Mouse (Mus musculus): ENCODE measurements at regions not wholly inside any gene's neighbourhood (a gene's known extent, or its start where the extent isn't known, plus 50 kb on each side); places are given as distances from the start of the nearest gene placed in this dataset.

DNA sequence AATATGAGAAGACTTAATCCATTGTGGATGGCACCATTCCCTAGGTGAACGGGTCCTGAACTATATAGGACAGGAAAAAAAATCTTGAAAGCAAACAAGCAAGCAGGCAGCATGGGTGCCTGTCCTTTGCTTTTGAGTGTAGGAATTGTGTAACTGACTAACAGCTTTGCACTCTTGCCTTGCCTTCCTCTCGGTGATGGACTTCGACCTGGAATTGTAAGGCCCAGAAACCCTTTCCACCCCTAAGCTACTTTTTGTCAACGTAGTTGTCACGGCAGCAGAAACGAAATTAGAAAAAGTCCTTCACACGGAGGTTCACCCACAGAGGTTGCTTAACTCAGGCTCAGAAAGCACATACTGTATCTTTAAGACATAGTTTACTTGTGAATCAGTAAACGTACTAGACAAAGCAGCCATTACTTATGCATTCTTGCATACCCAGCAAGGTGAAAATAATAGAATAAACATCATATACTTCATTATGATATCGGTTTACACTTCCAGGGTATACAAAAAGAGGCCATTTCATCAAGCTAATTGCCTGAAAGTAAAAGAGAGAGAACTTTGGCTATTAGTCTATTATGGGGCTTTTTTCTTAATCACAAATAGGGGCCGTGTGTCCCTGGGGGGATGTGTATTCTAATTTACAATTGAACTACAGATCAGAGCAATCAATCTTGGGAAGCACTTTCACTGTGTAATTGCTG is 57.1 kb upstream of the Nr2f2 start:
- TF ChIP-seq FLI1 (IDR thresholded peaks at IDR 0.05; ENCODE audit: low read length) (no peak), GATA1 (IDR thresholded peaks at IDR 0.05; ENCODE audit: borderline replicate concordance, low read length) (no peak)
- no peaks in the 10 kb centered on the region for H3K4me1 ChIP-seq
- no peaks in the 10 kb centered on the region for H3K36me3 ChIP-seq (replicated peaks; ENCODE audit: low read length)
- H3K9me3 ChIP-seq: 0 out of 2 replicates have a peak, but pooled peaks cover 3% of the 10 kb centered on the region
- no peak overlapping the region for H3K4me3 ChIP-seq (replicated peaks)
- no peaks in the 10 kb centered on the region for H3K27me3 ChIP-seq (replicated peaks)

DNA sequence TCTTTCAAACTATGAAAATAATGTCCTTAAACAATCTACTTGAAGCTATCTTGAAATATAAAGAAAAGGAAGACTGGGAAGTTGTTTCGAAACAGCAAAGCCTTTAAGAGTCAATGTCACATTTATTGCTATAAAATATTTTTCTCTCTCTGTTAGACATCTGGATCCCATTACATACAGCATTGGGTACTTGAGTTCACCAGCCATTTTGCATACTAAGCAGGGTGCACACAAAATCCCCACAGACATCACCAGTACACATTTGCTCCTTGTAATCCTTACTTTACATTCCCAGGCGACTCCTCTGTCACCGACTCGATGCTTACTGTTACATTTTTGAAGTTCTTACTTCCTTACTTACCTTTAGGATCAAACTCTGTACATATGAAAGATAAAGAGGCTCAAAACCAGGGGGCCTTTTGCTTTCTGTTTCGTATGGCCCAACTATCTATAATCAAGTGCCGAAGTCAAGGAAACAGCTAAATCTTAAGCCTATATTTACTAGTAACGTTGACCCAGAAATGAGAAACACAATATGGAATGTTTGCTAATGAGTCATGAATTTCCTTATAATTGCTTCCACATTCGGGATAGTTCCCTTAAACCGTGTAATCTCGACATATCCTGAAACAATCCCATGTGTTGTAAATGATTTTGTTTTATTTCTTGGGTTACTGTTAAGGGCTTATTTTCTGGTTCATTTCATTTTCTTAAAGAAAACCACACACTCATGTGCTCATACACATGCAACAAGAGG is 49.8 kb upstream of the Nr2f2 start:
- H3K4me1 ChIP-seq: no peaks in the 10 kb centered on the region
- no peaks in the 10 kb centered on the region for H3K27me3 ChIP-seq (replicated peaks)
- H3K9me3 ChIP-seq: peaks cover 16% of the 10 kb centered on the region
- TF ChIP-seq FLI1 (IDR thresholded peaks at IDR 0.05; ENCODE audit: low read length) (no peak), GATA1 (IDR thresholded peaks at IDR 0.05; ENCODE audit: borderline replicate concordance, low read length) (no peak)
- no peaks in the 10 kb centered on the region for H3K36me3 ChIP-seq (replicated peaks; ENCODE audit: low read length)
- no peak overlapping the region for H3K4me3 ChIP-seq (replicated peaks)

Data from megakaryocyte, embryonic 14.5 days (primary cell).